Mouse (Mus musculus) myocyte (in vitro differentiated cells): ENCODE results near the gene Kif13a.

Experiments used
- E2F4 ChIP-seq: IDR thresholded peaks from one replicate; pipeline ENCODE4 v1.6.1; 2011; ENCODE audit warnings: mild to moderate bottlenecking, control low read depth, moderate library complexity; ENCODE audit not compliant: insufficient read depth
- MYOG ChIP-seq, 3 experiments: IDR thresholded peaks; one replicate each; pipeline ENCODE4 v1.6.1; 2011; ENCODE audit warnings: control low read depth in 2 of 3, low read depth in 2 of 3, mild to moderate bottlenecking in 2 of 3; ENCODE audit not compliant: insufficient read length in 2 of 3, control insufficient read depth in 1 of 3, insufficient read depth in 1 of 3
- POLR2A ChIP-seq: IDR thresholded peaks from one replicate; pipeline ENCODE4 v1.6.1; 2011; ENCODE audit warnings: low read depth, mild to moderate bottlenecking, control low read depth, moderate library complexity; ENCODE audit not compliant: insufficient read length
- REST ChIP-seq: IDR thresholded peaks from one replicate; pipeline ENCODE4 v1.6.1; 2011; ENCODE audit warnings: mild to moderate bottlenecking, control low read depth, moderate library complexity; ENCODE audit not compliant: insufficient read depth, insufficient read length

DNA sequence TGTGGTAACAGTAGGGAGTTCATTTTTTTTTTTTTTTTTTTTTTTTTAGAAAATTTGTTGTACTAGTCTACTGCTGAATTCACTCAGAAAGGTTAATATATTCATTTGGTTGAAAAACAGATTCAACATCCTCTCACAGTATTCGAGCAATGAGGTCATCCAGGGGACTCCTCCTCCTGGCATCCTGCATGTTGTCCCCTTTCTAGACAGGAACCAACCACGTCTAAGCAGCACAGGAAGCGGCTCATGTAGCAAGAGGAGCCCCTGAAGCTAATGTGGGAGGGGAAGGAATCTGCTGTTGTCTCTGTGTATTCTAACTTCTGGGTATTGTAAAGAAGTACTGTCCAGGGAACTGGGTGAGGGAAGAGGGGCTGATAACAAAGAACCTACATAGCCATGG is 18.4 kb upstream of the Kif13a start:
- no peak for TF ChIP-seq REST
- TF ChIP-seq POLR2A, result no peak
- TF ChIP-seq MYOG (IDR thresholded peaks at IDR 0.05; ENCODE audit: control insufficient read depth in 1 of 3, insufficient read depth in 1 of 3, insufficient read length in 2 of 3, low read depth in 2 of 3), result no peak
- no peak for TF ChIP-seq E2F4
